In the genomic region with DNA sequence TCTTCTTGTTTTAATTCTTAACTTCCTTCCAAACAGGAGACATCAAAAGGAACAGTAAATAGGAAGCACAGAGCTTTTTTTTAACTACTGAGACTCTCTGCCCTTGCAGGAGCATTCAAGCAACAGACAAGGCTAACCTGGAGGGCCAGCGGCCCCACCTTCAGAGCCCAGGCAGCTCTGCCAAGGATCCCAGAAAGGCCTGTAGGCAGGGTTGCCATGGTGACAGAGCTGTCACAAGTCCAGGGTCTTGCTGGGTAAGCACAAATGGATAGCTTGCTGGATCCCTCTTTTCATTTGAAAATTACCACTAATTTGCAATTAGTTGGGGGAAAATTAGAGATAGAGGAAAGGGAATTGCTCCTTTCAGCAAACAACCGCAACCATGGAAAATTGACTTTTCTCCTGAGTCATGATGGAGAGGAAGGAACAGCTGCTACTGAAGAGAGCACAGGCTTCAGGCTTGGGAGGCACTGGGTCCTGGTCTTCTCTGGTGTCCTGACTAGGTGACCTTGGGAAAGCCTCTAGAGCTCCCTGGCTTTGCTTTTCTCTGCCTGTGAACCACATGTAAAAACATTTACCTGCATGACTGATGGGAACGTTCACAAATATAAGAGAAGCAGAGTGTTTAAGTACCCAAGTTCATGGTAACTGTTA, we compare ENCODE assay signal across 8 mouse cellular contexts.
DNase-seq lines count a peak whose midpoint lies in the region; ATAC-seq and TF ChIP-seq lines count a peak whose summit lies in the region.

No protein-coding gene starts in this region.

- 15% methylated on average over 3 of the region's 3 CpGs for WGBS in forebrain, embryonic 14.5 days
- WGBS in lung, adult 2 months = 64% methylated on average over 3 of the region's 3 CpGs

- no peak for TF ChIP-seq CTCF in lung, adult 2 months (IDR thresholded peaks at IDR 0.05; ENCODE audit: insufficient read depth, low read length)

- H3K4me1 ChIP-seq in forebrain, embryonic 14.5 days (ENCODE audit: control insufficient read depth, insufficient read depth, low read length) = peaks cover 10% of the 10 kb centered on the region; the same call in 1 of the 2 replicates
- H3K4me1 ChIP-seq in lung, adult 2 months (ENCODE audit: control insufficient read depth, insufficient read depth, low read length) = no peaks in the 10 kb centered on the region

- no peak overlapping the region for H3K4me2 ChIP-seq in forebrain, embryonic 14.5 days (ENCODE audit: low read length)

- H3K27ac ChIP-seq in forebrain, embryonic 14.5 days (ENCODE audit: low read depth, low read length) = no peak overlapping the region

- no peak for TF ChIP-seq POLR2A in lung, adult 2 months (IDR thresholded peaks at IDR 0.05; ENCODE audit: borderline replicate concordance, extremely low read depth, low read depth, low read length)

- DNase-seq in kidney, postnatal 14 days = peak; percentile 12
- DNase-seq in kidney, adult 8-10 months = no peak
- peak; percentile 90 for DNase-seq in forebrain, embryonic 14.5 days (ENCODE audit: low spot score)
- DNase-seq in layer of hippocampus, postnatal 25 days (ENCODE audit: extremely low spot score in 1 of 2, low spot score in 1 of 2) = peak; percentile 30 to 41
- peak; percentile 68 for DNase-seq in retina, postnatal 1 day
- no peak for DNase-seq in urinary bladder, postnatal 10 days (ENCODE audit: low spot score)
- DNase-seq in gastrocnemius, postnatal 25 days = no peak
- no peak for DNase-seq in lung, adult 2 months

- H3K27me3 ChIP-seq in forebrain, embryonic 14.5 days (replicated peaks; ENCODE audit: control insufficient read depth, insufficient read depth, low read length) = no peaks in the 10 kb centered on the region

- ATAC-seq in forebrain, embryonic 14.5 days = peak; percentile 97

- H3K36me3 ChIP-seq in forebrain, embryonic 14.5 days (ENCODE audit: control insufficient read depth, insufficient read depth, low read length) = no peaks in the 10 kb centered on the region

- no peaks in the 10 kb centered on the region for H3K9me3 ChIP-seq in forebrain, embryonic 14.5 days (replicated peaks; ENCODE audit: control insufficient read depth, low read length)

- H3K9ac ChIP-seq in forebrain, embryonic 14.5 days (ENCODE audit: low read length) = no peak overlapping the region

- H3K4me3 ChIP-seq in forebrain, embryonic 14.5 days (ENCODE audit: low read depth, low read length) = no peak overlapping the region
- H3K4me3 ChIP-seq in lung, adult 2 months (replicated peaks; ENCODE audit: extremely low read depth, low read depth, low read length) = no peak overlapping the region

Comparison
In these comparisons a context has a peak if more than half of its experiments do, and no peak if none do; other contexts are left out.
1. DNase-seq: peak in kidney, postnatal 14 days (single experiment), forebrain, embryonic 14.5 days (single experiment), layer of hippocampus, postnatal 25 days (2 of 2) and retina, postnatal 1 day (single experiment); none in kidney, adult 8-10 months (0 of 2), urinary bladder, postnatal 10 days (single experiment), gastrocnemius, postnatal 25 days (single experiment) and lung, adult 2 months (single experiment).